Mouse (Mus musculus) forebrain, postnatal 0 days (tissue): Measurements from ENCODE around the gene Pnpo. TPM values are rescaled to one million over a fixed set of nuclear protein-coding genes. Genes with fewer than 3 reads are reported as not detected.

Experiments used
- ATAC-seq: fragments of 200-750 bp; cut with Nextera tagmentation; 2 replicates; pipeline ENCODE4 v1.8.0; 2017; ENCODE audit warnings: mild to moderate bottlenecking, moderate library complexity
- DNase-seq: peaks from one replicate; pipeline ENCODE4 v3.0.0-alpha.2; 2015
- H3K27ac ChIP-seq: fragments of 300-500 bp; sonication (generic); 2 replicates; pipeline ENCODE4 v1.5.1; 2014; ENCODE audit warnings: low read depth, mild to moderate bottlenecking, antibody characterized with exemption, low read length, moderate library complexity, mixed read lengths
- H3K27me3 ChIP-seq: fragments of 300-500 bp; sonication (generic); 2 replicates; pipeline ENCODE4 v1.6.1; 2014; ENCODE audit warnings: mild to moderate bottlenecking, low read length, mixed read lengths; ENCODE audit not compliant: insufficient read depth
- H3K36me3 ChIP-seq: fragments of 300-500 bp; sonication (generic); 2 replicates; pipeline ENCODE4 v1.6.1; 2014; ENCODE audit warnings: mild to moderate bottlenecking, moderate library complexity; ENCODE audit not compliant: insufficient read depth
- H3K4me1 ChIP-seq: fragments of 300-500 bp; sonication (generic); 2 replicates; pipeline ENCODE4 v1.6.1; 2014; ENCODE audit warnings: antibody characterized with exemption; ENCODE audit not compliant: insufficient read depth
- H3K4me2 ChIP-seq: fragments of 300-500 bp; sonication (generic); 2 replicates; pipeline ENCODE4 v1.6.1; 2014; ENCODE audit warnings: low read depth, mild to moderate bottlenecking, moderate library complexity
- H3K4me3 ChIP-seq: fragments of 300-500 bp; sonication (generic); 2 replicates; pipeline ENCODE4 v1.5.1; 2014; ENCODE audit warnings: low read depth, low read length, mixed read lengths
- H3K9ac ChIP-seq: fragments of 300-500 bp; sonication (generic); 2 replicates; pipeline ENCODE4 v1.6.1; 2014; ENCODE audit warnings: mild to moderate bottlenecking
- H3K9me3 ChIP-seq: fragments of 300-500 bp; sonication (generic); 2 replicates; pipeline ENCODE4 v1.6.1; 2016; ENCODE audit warnings: low read length
- CTCF ChIP-seq: sonication (generic); IDR thresholded peaks from 2 replicates; pipeline ENCODE4 v1.5.1; 2016; ENCODE audit warnings: antibody characterized with exemption, control low read depth, low read depth
- WGBS: fragments of 180-500 bp; shearing (Covaris S2); extraction: QIAGEN DNeasy Blood & Tissue Kit; methylation state at CpG from one replicate; pipeline ENCODE4 v1.1.7; 2014; 5-methylcytosine and 5-hydroxymethylcytosine counted together
- polyA plus RNA-seq: library from polyadenylated mRNA; unstranded; fragments of >200 nt; fragmentation: Nextera tagmentation; extraction: Ambion mirVana; gene quantifications from 2 replicates; pipeline ENCODE4 v1.2.1, GENCODE M21; 2015
- total RNA-seq: library from RNA; depleted of rRNA; stranded (reverse); fragments of >200 nt; gene quantifications from 2 replicates; pipeline ENCODE4 v1.2.3, GENCODE M21; 2014

Pnpo gene
- total and polyA plus RNA-seq, 2 experiments from 2014 or later: 26.2 to 33.1 TPM

DNA sequence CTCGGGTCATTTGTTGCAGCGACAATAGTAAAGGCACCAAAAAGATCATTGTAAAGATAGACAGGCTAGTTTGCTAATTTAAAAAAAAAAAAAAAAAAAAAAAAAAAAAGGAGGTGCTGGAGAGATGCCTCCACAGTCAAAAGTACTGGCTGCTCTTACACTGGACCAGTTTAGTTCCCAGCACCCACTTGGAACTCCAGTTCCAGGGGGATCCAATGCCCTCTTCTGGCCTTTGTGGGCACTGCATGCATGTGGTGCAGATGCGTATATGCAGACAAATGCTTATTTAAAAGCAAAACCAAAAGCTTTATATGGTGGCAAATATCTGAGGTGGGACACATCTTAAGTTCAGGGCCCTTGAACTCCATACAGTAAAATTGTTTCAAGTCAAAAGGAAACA lies 7.0 kb upstream of the Pnpo start:
- Histone ChIP-seq H3K36me3 (peaks cover 55% of the 10 kb centered on the region), H3K9me3 (no peaks in the 10 kb centered on the region), H3K27me3 (no peaks in the 10 kb centered on the region), H3K4me2 (no peak overlapping the region), H3K4me3 (no peak overlapping the region), H3K9ac (no peak overlapping the region), H3K27ac (no peak overlapping the region), H3K4me1 (no peaks in the 10 kb centered on the region)
- 97% methylated on average over 3 of the region's 3 CpGs for WGBS
- DNase-seq (no peak), ATAC-seq (no peak)
- 0 out of 2 replicates have a peak, but pooled peaks have one; percentile 23 for TF ChIP-seq CTCF

DNA sequence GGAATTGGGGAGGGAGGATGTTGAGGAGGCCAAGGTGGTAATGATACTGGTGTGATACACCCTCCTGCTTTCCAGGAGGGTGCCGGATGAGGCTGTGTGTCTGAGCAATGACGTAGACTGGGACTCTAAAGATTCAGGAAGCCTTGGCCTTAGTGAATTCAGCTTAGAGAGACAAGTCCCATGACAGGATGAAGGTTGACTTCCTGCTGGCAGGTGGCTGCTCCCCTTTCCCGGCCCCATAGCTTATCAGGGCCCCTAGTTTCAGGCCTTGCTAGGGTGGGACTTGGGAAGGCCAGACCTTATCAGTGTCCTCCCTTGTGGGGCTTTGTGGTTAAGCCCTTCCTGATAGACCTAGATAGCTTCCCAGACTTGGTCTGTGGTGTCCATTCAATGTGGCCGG lies 4.1 kb upstream of the Pnpo start:
- no peak for DNase-seq
- H3K4me2 ChIP-seq: no peak overlapping the region
- ATAC-seq: no peak
- 0 out of 2 replicates have a peak, but pooled peaks cover 6% of the 10 kb centered on the region for H3K4me1 ChIP-seq
- 97% methylated on average over 4 of the region's 4 CpGs for WGBS
- H3K9ac ChIP-seq: no peak overlapping the region
- peaks cover 31% of the 10 kb centered on the region for H3K36me3 ChIP-seq
- H3K27ac ChIP-seq: no peak overlapping the region
- no peak for TF ChIP-seq CTCF
- H3K4me3 ChIP-seq: no peak overlapping the region
- no peaks in the 10 kb centered on the region for H3K27me3 ChIP-seq
- no peaks in the 10 kb centered on the region for H3K9me3 ChIP-seq

DNA sequence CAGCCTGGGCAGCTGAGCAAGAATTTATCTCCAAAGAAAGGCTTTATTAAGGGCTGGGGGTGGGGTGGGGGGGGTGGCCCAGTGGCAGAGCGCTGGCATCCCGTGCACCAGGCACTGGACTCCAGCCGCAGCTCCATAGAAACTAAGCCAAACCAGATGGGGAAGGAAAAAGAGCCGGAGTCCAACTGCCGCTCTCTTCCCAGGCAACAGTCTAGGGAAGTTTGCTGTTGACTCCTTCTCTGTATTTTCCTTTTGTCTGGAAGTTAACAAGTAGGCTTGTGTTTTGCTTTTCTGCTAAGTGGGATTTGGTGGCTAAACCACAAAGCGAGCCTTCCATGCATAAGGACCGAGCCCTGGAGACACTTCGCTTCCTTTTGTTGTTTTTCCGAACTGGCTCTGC lies 2.7 kb upstream of the Pnpo start:
- H3K9me3 ChIP-seq: no peaks in the 10 kb centered on the region
- WGBS: 47% methylated on average over 9 of the region's 9 CpGs
- no peak overlapping the region for H3K4me3 ChIP-seq
- peak; percentile 8 for DNase-seq
- 0 out of 2 replicates have a peak, but pooled peaks cover 6% of the 10 kb centered on the region for H3K4me1 ChIP-seq
- ATAC-seq: no peak; the same call in 1 of the 2 replicates
- no peaks in the 10 kb centered on the region for H3K27me3 ChIP-seq
- no peak overlapping the region for H3K9ac ChIP-seq
- no peak overlapping the region for H3K4me2 ChIP-seq
- no peak overlapping the region for H3K27ac ChIP-seq
- no peak for TF ChIP-seq CTCF
- peaks cover 18% of the 10 kb centered on the region for H3K36me3 ChIP-seq

DNA sequence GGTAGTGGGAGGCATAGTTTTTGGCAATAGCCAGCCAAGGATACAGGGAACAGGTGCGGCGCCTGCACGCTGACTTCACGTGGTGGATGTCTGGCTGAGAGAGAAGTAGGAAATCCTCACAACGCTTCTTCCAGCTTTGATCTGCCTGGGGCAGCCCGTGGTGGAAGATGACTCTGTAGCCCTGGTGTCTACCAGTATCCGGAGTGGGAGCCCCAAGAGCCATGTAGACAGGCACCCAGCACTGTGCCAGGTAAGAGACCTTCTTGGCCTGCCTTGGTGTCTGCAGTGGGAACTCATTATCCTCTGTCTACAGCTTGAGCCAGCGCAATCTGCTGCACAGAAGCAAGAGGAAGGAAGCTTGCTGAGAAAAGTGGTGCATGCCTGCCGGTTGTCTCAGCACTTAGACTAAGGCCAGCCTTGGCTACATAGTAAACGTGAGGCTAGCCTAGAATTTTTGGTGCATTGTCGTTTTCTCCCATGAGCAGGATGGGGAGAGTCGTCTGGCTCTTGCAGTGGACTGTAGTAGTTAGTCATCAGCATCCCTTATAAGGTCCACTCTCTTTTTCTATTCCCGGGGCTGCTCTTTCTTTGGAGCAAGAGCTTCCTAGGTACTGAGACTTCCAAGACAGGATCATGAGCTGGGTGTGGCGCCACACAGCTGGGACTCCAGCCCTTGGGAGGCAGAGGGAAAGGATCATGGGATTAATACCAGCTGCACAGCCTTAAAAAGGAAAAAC lies 1.2 kb upstream of the Pnpo start:
- ATAC-seq: no peak
- Histone ChIP-seq H3K4me1 (0 out of 2 replicates have a peak, but pooled peaks cover 6% of the 10 kb centered on the region), H3K4me3 (peak overlapping the region; percentile 49), H3K4me2 (peak overlapping the region; percentile 75), H3K27me3 (no peaks in the 10 kb centered on the region), H3K9me3 (no peaks in the 10 kb centered on the region), H3K9ac (peak overlapping the region; percentile 59), H3K36me3 (peaks cover 11% of the 10 kb centered on the region; the same call in 1 of the 2 replicates), H3K27ac (0 out of 2 replicates have a peak overlapping the region, but pooled peaks have one; percentile 2)
- 81% methylated on average over 14 of the region's 14 CpGs for WGBS
- no peak for DNase-seq
- no peak for TF ChIP-seq CTCF

DNA sequence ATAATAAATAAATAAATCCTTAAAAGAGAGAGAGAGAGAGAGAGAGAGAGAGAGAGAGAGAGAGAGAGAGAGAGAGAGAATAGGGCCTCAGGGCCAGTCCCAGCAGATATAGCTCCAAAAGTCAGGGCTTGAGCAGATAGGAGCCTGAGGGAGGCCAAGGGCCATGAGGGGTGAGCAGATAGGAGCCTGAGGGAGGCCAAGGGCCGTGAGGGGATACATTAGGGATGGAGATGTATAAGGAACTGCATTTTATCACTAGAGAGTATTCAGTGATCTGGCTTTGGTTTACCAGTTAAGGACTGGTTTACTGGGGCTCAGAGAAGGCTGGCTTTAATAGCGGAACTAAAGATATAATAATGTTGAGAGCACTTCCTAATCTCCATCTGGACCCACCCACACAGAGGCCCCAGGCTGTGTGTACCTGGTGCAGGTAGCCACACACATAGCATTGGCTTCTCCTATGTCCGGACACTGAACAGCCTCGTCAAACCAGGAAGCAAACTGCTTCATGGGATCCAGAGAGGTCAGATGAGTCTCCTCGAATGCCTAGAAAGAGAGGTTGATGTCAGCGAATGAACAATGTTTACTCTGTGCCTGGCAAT lies 1.7 kb downstream of the Pnpo start:
- Histone ChIP-seq H3K9me3 (no peaks in the 10 kb centered on the region), H3K27me3 (no peaks in the 10 kb centered on the region), H3K4me3 (no peak overlapping the region), H3K27ac (no peak overlapping the region), H3K36me3 (no peaks in the 10 kb centered on the region), H3K9ac (no peak overlapping the region), H3K4me1 (0 out of 2 replicates have a peak, but pooled peaks cover 6% of the 10 kb centered on the region), H3K4me2 (no peak overlapping the region)
- TF ChIP-seq CTCF: no peak
- no peak for DNase-seq
- ATAC-seq: no peak
- WGBS: 74% methylated on average over 6 of the region's 6 CpGs

DNA sequence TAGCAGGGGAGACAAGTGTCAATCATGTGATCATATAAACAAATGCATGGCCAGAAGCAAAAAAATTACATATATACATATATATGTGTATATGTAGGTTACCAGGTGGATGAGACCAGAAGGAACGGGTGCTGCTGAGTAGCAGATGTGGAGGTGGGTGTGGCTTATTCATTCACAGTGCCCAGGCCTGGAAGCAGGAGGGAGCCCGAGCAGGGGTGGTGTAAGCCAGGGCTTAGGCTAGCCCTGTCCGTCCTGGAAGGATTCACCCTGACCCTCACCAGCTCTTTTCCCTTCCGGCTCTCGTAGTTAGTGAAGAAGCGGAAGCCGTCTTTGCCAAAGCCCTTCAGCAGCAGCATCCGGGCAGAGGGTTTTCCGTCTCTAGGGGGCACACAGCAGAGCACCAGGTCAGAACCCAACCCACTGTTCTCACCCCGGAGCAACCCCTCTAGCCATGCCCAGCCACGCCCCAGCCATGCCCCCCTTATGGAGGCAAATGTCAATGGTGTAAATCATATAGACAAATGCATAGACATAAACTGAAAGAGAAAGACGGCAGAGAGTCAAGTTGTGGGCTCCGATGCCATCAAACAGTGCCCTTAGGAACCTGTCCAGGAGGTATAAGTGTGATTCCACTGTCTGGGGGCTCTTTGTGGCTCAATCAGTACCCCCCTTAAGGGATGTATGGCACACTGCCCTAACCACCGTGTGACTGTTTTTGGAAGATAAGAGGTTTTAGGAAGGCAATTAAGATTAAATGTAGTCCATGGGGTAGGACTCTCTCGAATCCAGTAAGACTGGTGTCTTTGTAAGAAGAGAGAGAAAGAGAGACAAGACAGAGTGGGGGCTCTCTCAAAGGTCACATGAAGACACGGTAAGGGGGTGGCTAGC lies 3.0 kb downstream of the Pnpo start:
- no peaks in the 10 kb centered on the region for H3K36me3 ChIP-seq
- 0 out of 2 replicates have a peak, but pooled peaks cover 6% of the 10 kb centered on the region for H3K4me1 ChIP-seq
- H3K9me3 ChIP-seq: no peaks in the 10 kb centered on the region
- no peak overlapping the region for H3K9ac ChIP-seq
- no peak overlapping the region for H3K27ac ChIP-seq
- WGBS: 77% methylated on average over 16 of the region's 16 CpGs
- no peak for TF ChIP-seq CTCF
- no peak overlapping the region for H3K4me2 ChIP-seq
- no peaks in the 10 kb centered on the region for H3K27me3 ChIP-seq
- DNase-seq (no peak), ATAC-seq (no peak)
- H3K4me3 ChIP-seq: no peak overlapping the region

DNA sequence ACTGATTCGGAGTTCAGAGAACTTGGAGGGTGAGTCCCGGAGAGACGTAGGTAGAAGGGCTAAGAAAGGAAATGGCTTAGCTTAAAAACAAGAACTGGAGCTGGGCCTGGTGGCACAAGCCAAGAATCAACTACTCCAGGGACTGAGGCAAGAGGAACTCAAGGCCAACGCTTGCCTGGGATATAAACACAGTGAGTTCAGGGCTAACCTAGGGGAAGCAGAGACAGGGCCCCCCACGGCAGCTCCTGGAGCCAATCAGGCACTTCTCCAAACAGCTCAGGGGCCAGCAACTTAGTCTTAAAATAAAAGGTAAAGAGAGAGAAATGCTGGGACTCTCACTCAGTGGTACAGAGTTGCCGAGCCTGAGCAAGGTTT lies 5.4 kb downstream of the Pnpo start:
- no peak for TF ChIP-seq CTCF
- H3K4me1 ChIP-seq: no peaks in the 10 kb centered on the region
- no peak for DNase-seq
- no peaks in the 10 kb centered on the region for H3K27me3 ChIP-seq
- no peak for ATAC-seq
- WGBS: 85% methylated on average over 6 of the region's 6 CpGs
- no peak overlapping the region for H3K4me2 ChIP-seq
- no peak overlapping the region for H3K9ac ChIP-seq
- no peak overlapping the region for H3K27ac ChIP-seq
- H3K9me3 ChIP-seq: no peaks in the 10 kb centered on the region
- H3K36me3 ChIP-seq: no peaks in the 10 kb centered on the region
- no peak overlapping the region for H3K4me3 ChIP-seq
